Mouse (Mus musculus) adipose tissue, adult 10 weeks (tissue): Measurements from ENCODE around the gene Rhog. TPM values are rescaled to one million over a fixed set of nuclear protein-coding genes. Genes with fewer than 3 reads are reported as not detected.

Experiments used
- polyA plus RNA-seq: library from polyadenylated mRNA; stranded (reverse); fragments of 350-450 nt; fragmentation: Illumina TruSeq; extraction: RNeasy Lipid Tissue Mini Kit (QIAGEN cat#74804); gene quantifications from one replicate; pipeline ENCODE4 v1.2.3, GENCODE M21; 2014; ENCODE audit warnings: low read depth, low replicate concordance

The Rhog gene
- polyA plus RNA-seq = 43.1 TPM

DNA sequence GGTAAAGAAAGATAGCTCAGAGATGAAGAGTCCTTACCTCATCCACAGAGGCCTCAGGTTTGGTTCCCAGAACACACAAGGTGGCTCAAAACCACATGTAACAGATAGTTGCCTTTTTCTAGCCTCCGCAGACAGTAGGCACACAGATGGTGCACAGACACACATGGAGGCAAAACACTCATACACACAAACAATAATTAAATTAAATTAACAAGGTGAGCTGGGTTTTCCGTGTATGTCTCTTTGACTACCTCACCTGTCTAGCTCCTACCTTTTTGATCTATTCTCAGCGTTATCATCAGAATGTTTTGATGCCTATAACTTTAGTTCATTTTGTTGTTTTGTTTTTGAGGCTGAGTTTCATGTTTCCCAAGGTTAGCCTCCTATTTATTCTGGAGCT is at the start of gene Rhog:
Gene Rhog, minus strand, starts transcription at position 101 of the 400 bp plus-strand sequence.

DNA sequence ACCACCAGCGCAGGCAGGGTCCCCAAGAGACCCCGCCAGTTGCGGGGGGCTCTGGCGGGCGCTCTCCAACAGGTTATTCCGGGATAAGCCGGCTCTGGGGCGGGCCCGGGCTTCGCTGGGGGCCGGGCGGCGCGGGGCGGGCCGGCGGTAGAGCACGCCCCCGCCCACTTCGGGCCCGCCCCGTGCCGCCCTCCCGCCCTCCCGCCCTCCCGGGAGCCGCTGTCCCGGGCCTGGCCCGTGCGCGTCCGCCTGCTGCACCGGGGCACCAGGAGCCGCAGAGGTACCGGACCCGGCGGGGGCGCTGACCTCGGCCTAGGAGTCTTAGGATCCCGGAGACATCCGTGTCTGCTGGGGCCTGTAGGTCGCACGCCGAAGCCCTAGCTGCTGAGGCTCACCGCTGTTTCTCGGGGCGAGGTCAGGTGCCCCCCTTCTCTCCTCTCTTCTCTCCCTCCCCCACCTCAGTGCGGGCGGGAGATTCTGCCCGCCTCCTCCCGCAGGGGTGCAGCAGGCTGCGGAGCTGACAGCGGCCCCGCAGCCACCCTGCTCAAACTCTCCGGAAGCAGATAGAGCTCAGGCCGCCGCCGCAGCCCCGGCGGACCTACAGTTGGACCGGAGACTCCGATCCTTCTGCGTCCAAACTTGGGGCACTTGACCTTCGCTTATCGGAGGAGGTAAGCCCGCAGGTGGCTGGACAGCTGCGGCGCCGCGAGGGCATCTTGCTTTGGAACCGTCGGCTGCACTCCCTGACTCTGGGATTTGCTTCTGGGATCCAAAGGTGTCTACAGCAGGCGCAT is 11.9 kb upstream of the Rhog start, which contains the start of gene Stim1:
Gene Stim1, plus strand, starts transcription at position 206 of the 794 bp plus-strand sequence.

DNA sequence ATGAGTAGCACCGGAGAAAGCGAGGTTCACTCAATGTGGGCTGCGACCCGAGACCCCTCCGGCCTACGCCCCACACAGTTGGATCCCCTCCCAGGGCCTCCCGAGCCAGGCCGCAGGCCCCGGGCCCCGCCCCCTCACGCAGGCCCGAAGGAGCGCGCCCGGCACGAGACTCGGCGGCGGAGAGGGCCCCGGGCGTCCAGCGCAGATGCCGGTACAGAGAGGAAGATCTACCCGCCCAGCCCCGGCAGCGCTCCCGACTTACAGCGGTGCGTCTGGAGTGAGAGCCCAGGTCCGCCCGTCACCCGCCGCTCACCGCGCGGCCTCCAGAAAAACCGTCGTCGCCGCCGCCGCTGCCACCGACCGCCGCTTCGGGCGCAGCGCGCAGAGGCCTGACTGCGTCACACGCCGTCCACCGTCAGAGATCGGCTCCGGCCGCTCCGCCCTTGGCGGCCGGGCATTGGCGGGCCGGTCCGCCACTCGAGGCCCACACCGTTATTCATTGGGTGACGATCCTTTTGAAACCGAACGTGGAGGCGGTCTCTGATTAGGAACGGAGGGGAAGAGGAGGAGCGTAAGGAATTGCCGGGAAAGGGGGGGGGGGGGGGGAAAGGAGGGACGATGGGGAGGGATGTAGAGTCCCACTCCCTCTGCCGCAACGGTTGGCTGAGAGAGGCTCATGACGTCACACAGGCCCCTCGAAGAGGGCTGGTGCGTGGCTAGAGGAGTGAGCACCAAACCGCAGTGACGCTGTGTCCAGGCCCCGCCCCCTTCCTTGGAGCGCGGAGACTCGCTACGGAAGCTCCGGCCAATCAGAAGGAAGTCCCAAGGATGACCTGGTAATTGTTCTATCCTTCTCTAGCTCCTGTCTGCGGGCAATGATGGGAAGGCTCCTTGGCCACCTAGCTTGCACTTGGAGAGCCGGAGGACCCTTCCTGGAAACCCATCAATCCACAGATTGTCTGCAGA is 45.8 kb downstream of the Rhog start, which contains the start of the genes Nup98 and Pgap2:
Gene Nup98, minus strand, starts transcription at position 421 of the 966 bp plus-strand sequence.
Gene Pgap2, plus strand, starts transcription at position 453 of the 966 bp plus-strand sequence.

Other genes starting within 250 kb of the Rhog start
- gene Il18bp, start 237.4 kb downstream of the Rhog start, polyA plus RNA-seq = 9.5 TPM
- gene Rnf121, start 190.6 kb downstream of the Rhog start, polyA plus RNA-seq = 26.7 TPM
- 17.4 TPM for gene Xndc1, start 190.5 kb downstream of the Rhog start, polyA plus RNA-seq
- gene Xntrpc, start 190.3 kb downstream of the Rhog start, polyA plus RNA-seq = 0.87 TPM
- gene Trpc2, start 172.9 kb downstream of the Rhog start, polyA plus RNA-seq = 1.0 TPM
- gene Art1, start 154.3 kb downstream of the Rhog start, polyA plus RNA-seq = 0.36 TPM
- 2.0 TPM for gene Art5, start 146.6 kb downstream of the Rhog start, polyA plus RNA-seq
- not detected for gene Chrna10, start 139.2 kb downstream of the Rhog start, polyA plus RNA-seq
- gene Nup98, start 45.9 kb downstream of the Rhog start, polyA plus RNA-seq = 27.5 TPM
- 377 TPM for gene Pgap2, start 45.8 kb downstream of the Rhog start, polyA plus RNA-seq
- gene Stim1, start 11.8 kb upstream of the Rhog start, polyA plus RNA-seq = 47.4 TPM
- gene Rrm1, start 185.6 kb upstream of the Rhog start, polyA plus RNA-seq = 20.0 TPM
- gene Olfr543, start 225.6 kb upstream of the Rhog start, polyA plus RNA-seq = 0.56 TPM
- gene Olfr544, start 232.3 kb upstream of the Rhog start, polyA plus RNA-seq = not detected
- not detected for gene Olfr545, start 243.5 kb upstream of the Rhog start, polyA plus RNA-seq